Mouse (Mus musculus) right cerebral cortex, postnatal 14 days (tissue): ENCODE results near the gene Slc25a21.

ENCODE experiments used
- DNase-seq: peaks from one replicate; pipeline ENCODE4 v3.0.0; 2022

The Slc25a21 gene

GRCm38 (mm10) chr12:57184401-57185147 lies 12.7 kb downstream of the Slc25a21 start:
- DNase-seq: no peak

- DNase-seq: no peak
Observed at GRCm38 (mm10) chr12:57179465-57180188, 17.6 kb downstream of the Slc25a21 start.

- no peak for DNase-seq
Observed at GRCm38 (mm10) chr12:57178818-57179217, 18.5 kb downstream of the Slc25a21 start.

- DNase-seq: no peak
Observed at GRCm38 (mm10) chr12:57163294-57163693, 34.0 kb downstream of the Slc25a21 start.

- DNase-seq: no peak
Observed at GRCm38 (mm10) chr12:57162840-57163239, 34.4 kb downstream of the Slc25a21 start.

GRCm38 (mm10) chr12:57159904-57160303 lies 37.4 kb downstream of the Slc25a21 start:
- no peak for DNase-seq

GRCm38 (mm10) chr12:57158266-57158665 lies 39.0 kb downstream of the Slc25a21 start:
- no peak for DNase-seq

GRCm38 (mm10) chr12:57138937-57139336 lies 58.3 kb downstream of the Slc25a21 start:
- DNase-seq: no peak

- DNase-seq: no peak
Observed at GRCm38 (mm10) chr12:57137809-57138208, 59.5 kb downstream of the Slc25a21 start.

- no peak for DNase-seq
Observed at GRCm38 (mm10) chr12:57118602-57119001, 78.7 kb downstream of the Slc25a21 start.

GRCm38 (mm10) chr12:57115516-57115915 lies 81.8 kb downstream of the Slc25a21 start:
- no peak for DNase-seq

GRCm38 (mm10) chr12:57109363-57109762 lies 87.9 kb downstream of the Slc25a21 start:
- DNase-seq: no peak

GRCm38 (mm10) chr12:57102322-57102721 lies 95.0 kb downstream of the Slc25a21 start:
- no peak for DNase-seq

- no peak for DNase-seq
Observed at GRCm38 (mm10) chr12:57100549-57100948, 96.7 kb downstream of the Slc25a21 start.

GRCm38 (mm10) chr12:57099066-57099465 lies 98.2 kb downstream of the Slc25a21 start:
- DNase-seq: no peak

- DNase-seq: no peak
Observed at GRCm38 (mm10) chr12:57098371-57098770, 98.9 kb downstream of the Slc25a21 start.

- DNase-seq: no peak
Observed at GRCm38 (mm10) chr12:57093107-57093506, 104.2 kb downstream of the Slc25a21 start.

- DNase-seq: no peak
Observed at GRCm38 (mm10) chr12:57084519-57084918, 112.8 kb downstream of the Slc25a21 start.

GRCm38 (mm10) chr12:57083533-57083932 lies 113.7 kb downstream of the Slc25a21 start:
- no peak for DNase-seq

GRCm38 (mm10) chr12:57076606-57077005 lies 120.7 kb downstream of the Slc25a21 start:
- DNase-seq: no peak

- no peak for DNase-seq
Observed at GRCm38 (mm10) chr12:57072616-57073015, 124.7 kb downstream of the Slc25a21 start.

GRCm38 (mm10) chr12:57068607-57069006 lies 128.7 kb downstream of the Slc25a21 start:
- DNase-seq: no peak

GRCm38 (mm10) chr12:57019737-57020136 lies 177.5 kb downstream of the Slc25a21 start:
- no peak for DNase-seq

- no peak for DNase-seq
Observed at GRCm38 (mm10) chr12:57016845-57017244, 180.4 kb downstream of the Slc25a21 start.
